Mouse (Mus musculus) urinary bladder, adult 18-20 months (tissue): ENCODE measurements around the gene Zbtb22.

Experiments used
- DNase-seq, 2 experiments: peaks; one replicate each; pipeline ENCODE4 v3.0.0; 2022; ENCODE audit warnings: low spot score in 2 of 2, mixed read lengths in 2 of 2

The Zbtb22 gene

GRCm38 (mm10) chr17:33920282-33921097, 4.8 kb downstream of the Zbtb22 start:
- DNase-seq = peak; percentile 69 to 77

DNA sequence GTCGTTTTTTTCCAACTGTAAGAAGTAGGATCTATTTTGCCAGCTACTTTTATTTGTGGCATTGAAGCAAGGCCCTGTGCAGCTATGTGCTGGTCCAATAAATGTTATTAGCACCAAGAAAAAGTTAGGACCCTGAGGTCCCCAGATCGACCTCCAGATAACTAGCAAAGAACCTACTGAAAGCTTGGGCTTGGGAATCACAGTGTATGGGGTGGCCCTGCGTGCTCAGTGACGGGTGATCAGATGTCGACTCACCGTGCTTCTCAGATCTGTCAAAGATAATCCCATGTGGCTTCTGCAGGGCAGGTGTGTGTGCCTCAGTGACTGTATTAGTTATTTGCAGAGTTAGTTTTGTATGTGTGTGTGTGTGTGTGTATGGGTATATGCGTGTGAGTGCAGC, 5.7 kb downstream of the Zbtb22 start:
- DNase-seq = no peak

DNA sequence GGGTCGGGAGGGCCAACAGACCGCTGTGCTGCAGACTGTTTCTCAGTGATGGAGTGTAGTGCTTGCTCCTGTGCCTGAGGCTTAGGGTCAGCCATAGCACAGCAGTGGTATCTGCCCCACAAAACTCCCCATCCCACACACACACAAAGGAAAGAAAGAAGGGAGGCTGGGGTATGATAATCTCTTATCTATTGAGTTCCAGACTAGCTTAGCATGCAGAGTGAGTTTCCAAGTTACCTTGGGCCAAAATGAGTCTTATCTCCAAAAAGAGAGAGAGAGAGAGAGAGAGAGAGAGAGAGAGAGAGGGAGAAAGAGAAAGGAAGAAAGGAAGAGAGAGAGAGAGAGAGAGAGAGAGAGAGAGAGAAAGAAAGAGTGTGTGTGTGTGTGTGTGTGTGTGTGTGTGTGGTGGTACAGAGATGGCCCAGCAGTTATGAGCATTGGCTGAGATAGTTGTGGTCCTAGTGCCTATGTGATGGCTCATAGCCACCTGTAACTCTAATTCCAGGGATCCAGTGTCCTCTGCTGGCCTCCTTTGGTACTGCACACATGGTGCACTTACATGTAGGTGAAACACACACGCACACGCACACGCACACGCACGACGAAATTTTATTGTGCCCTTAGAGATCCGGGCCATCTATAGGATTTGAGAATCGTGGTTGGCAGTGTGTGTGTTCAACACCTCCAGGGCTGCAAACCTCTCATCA, 9.0 kb downstream of the Zbtb22 start:
- DNase-seq = no peak

DNA sequence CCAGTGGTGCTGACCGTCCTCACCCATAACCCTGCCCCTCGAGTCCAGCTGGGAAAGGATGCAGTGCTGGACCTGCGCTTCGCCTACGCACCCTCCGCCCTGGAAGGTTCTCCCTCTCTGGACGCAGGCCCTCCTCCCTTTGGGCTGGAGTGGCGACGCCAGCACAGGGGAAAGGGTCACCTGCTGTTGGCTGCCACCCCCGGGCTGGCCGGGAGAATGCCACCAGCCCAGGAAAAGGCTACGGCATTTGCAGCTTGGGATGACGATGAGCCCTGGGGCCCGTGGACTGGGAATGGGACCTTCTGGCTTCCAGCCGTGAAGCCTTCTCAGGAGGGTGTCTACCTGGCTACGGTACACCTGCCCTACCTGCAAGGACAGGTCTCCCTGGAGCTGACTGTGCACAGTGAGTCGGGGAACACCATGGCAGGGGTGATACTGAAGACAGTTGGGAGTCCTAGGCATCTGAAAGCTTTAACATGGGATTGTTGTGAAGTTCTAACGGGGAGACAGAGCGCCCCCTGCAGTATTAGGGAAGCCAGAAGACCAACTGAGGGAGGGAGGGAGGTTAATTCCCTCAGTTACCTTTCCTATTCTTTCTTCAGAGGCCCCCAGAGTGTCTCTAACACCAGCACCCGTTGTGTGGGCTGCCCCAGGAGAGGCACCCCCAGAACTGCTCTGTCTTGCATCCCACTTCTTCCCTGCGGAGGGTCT, 9.9 kb downstream of the Zbtb22 start:
- no peak for DNase-seq

- no peak for DNase-seq
These were observed 10.7 kb downstream of the Zbtb22 start for GRCm38 (mm10) chr17:33926207-33926932.

- DNase-seq = no peak
These were observed 12.7 kb downstream of the Zbtb22 start for GRCm38 (mm10) chr17:33928251-33928947.

GRCm38 (mm10) chr17:33929371-33930279, 13.9 kb downstream of the Zbtb22 start, which contains the start of gene Rgl2:
TSS of gene Rgl2 (plus strand) at chr17:33929543.
- DNase-seq = peak; percentile 83 to 95

- peak; percentile 74 to 75 for DNase-seq
These were observed 14.8 kb downstream of the Zbtb22 start for GRCm38 (mm10) chr17:33930280-33931158.

GRCm38 (mm10) chr17:33931159-33931866, 15.6 kb downstream of the Zbtb22 start:
- DNase-seq = no peak

DNA sequence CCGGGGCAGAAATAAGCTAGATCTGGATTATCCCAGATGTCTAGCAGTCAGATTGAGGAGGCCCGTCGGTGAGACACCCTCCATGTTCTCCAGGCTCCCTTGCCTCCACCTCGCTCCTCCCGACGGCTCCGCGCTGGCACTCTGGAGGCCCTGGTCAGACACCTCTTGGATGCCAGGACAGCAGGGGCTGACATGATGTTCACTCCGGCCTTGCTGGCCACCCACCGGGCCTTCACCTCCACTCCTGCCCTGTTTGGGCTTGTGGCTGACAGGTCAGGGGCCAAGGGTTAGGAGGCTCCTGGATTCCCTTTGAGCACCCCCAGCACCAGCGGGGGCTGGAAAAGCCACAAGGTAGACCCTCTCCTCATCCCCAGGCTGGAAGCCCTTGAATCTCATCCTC, 16.2 kb downstream of the Zbtb22 start:
- no peak for DNase-seq

DNA sequence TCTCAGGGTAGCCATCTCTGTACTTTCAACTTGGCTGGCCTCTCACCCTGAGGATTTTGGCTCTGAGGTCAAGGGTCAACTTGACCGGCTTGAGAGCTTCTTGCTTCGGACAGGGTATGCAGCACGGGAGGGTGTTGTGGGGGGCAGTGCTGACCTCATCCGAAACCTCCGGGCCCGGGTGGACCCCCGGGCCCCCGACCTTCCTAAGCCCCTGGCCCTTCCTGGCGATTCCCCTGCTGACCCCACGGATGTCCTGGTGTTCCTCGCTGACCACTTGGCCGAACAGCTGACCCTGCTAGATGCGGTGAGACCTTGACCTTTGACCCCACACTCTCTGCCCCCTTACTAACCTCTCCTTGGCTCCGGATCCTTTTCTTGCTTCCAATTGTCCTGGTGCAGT, 16.7 kb downstream of the Zbtb22 start:
- DNase-seq = no peak

DNA sequence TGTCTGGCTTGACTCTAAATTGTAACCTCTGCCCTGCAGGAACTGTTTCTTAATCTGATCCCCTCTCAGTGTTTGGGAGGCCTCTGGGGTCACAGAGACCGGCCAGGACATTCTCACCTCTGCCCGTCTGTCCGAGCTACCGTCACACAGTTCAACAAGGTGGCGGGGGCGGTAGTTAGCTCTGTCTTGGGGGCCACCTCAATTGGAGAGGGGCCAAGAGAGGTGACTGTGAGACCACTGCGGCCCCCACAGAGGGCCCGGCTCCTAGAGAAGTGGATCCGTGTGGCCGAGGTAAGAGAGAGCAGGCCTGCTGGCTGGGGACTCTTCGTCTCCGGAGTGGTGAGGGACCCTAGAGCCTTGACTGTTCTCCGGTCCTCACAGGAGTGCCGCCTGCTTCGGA, 17.3 kb downstream of the Zbtb22 start:
- no peak for DNase-seq

DNA sequence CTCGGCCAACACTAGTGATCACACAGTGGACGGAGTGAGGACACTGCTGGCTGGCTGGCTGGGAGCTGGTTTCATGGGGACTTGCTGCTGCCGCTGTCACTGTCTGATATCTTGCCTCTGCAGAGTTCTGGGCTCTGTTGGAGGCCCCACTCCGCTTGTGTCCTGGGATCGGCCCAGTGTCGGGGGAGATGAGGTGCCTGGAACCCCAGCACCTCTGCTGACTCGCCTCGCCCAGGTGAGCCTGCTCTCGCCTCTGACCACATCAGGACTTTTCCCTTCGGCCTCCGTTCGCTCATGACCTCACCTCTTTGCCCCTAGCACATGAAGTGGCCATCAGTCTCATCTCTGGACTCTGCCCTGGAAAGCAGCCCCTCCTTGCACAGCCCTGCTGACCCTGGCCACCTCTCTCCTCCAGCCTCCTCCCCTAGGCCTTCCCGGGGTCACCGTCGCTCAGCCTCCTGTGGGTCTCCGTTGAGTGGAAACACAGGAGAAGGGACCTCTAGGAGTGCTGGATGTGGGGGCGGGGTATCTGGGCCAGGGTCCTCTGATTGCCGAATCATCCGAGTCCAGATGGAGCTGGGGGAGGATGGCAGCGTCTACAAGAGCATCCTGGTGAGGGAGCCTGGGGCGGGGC, 19.8 kb downstream of the Zbtb22 start:
- DNase-seq = no peak

GRCm38 (mm10) chr17:33936993-33937392, 21.3 kb downstream of the Zbtb22 start:
- no peak for DNase-seq

- DNase-seq = no peak
These were observed 23.1 kb downstream of the Zbtb22 start for GRCm38 (mm10) chr17:33938783-33939182.

- DNase-seq = peak; percentile 77 to 86
These were observed 24.6 kb downstream of the Zbtb22 start, which contains the start of the genes Pfdn6 and Wdr46 for GRCm38 (mm10) chr17:33940206-33940805. TSS of gene Pfdn6 (minus strand) at chr17:33940343. TSS of gene Wdr46 (plus strand) at chr17:33940660.

DNA sequence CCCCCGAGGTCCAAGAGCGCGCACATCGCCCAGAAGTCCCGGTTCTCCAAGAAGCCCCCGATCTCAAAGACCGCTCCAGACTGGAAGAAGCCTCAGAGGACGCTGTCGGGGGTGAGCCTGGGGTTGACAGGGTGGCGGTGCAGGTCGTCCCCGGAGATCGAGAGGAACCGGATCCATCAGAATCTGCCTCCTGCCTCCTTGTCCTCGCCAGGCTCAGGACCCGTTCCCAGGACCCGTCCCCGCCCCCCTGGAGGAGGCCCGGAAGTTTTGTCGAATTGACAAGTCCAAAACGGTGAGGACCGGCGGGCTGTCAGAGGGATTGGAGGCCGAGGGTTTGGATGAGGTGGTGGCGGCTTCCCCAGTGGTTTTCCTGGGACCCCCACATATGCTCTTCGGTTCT, 25.3 kb downstream of the Zbtb22 start:
- DNase-seq = no peak
